Mouse (Mus musculus): Measurements from ENCODE around the gene Spock1.
"Not testable (repeated sequence)": the region's sequence is repeated elsewhere in the genome, so short reads cannot be mapped to it uniquely, and the experiment has no call there.

The Spock1 gene

DNA sequence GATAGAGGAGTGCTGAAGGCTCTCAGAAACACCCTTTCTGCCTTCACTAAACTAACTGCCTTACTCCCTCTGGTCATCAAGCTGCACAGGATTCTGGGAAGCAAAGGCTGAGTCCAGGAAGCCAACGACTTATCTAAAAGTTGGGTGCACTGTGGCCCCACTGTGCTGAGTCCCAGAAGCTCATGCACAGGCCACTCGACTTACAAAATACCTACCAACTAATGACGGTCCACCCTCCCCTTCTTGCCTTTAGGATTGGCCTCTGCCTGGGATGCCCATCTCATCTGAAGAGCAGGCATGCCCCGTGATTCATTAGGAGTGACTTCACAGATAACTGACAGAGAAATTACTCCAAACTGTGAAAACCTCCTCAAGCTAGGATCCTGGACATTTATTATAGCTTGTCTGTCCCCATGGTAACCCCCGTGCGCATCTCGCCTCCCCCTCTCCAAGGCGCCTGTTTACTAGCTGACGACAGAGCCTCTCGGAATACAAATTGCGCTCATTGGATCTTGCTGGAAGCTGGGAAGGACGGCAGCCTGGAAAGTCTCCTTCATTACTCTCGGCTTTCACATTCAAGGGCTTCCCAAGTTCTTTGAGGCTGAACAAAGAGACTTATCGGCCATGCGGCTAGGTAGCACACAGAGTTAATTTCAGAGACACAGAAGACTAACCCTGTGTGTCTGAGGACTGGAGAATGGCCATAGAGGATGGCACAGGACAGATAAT lies 312.9 kb downstream of the Spock1 start:
- DNase-seq (ENCODE audit: low spot score) = peak; percentile 49

DNA sequence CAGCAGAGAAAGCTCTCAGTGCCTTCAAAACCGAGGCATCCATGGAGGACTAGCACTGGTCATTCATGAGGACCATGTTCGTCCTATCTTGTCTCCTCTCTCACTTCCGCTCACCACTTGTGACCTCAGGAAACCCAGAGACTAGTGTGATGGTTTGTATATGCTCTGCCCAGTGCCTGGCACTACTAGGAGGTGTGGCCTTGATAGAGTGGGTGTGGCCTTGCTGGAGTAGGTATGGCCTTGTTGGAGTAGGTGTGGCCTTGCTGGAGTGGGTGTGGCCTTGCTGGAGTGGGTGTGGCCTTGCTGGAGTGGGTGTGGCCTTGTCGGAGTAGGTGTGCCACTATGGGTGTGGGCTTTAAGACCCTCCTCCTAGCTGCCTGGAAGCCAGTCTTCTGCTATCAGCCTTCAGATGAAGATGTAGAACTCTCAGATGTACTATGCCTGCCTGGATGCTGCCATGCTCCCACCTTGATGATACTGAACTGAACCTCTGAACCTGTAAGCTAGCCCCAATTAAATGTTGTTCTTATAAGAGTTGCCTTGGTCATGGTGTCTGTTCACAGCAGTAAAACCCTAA lies 318.7 kb downstream of the Spock1 start:
- not testable (repeated sequence) for DNase-seq (ENCODE audit: low spot score)

DNA sequence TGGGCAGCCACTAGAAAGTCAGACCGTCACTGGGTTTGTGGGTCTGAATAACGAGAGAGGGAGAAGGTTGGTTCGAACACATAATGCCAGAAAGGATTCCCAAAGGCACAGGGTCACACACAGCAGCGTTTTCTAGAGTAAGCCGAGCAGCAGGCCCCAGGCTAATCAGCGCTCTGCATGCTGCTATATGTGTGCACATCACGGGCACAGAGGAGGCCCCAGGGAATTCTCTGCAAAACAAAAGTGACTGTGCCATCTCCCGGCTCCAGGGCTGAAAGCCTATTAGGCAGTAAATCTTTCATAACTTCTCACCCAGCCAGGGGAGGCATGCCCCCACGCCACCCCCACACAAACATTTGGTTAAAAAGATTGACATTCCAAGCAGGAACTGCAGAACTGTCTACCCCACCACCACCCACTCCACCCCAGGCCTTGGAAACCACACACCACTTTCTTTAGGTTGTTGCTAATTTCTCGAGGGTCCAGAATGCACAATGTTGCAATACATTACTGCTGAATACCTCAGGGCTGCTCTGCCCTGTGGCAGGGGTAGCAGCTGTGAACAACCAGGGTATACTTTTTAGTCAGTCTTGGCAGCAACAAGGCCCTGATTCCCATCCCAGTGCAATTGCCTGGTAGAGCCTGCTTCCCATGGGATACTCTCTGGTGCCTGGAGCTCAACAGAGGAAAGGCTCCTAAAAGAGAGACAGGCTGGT lies 319.4 kb downstream of the Spock1 start:
- DNase-seq (ENCODE audit: low spot score) = peak; percentile 18

- no peak for DNase-seq (ENCODE audit: low spot score)
Measured at GRCm38 (mm10) chr13:57585131-57585530, 323.0 kb downstream of the Spock1 start.

DNA sequence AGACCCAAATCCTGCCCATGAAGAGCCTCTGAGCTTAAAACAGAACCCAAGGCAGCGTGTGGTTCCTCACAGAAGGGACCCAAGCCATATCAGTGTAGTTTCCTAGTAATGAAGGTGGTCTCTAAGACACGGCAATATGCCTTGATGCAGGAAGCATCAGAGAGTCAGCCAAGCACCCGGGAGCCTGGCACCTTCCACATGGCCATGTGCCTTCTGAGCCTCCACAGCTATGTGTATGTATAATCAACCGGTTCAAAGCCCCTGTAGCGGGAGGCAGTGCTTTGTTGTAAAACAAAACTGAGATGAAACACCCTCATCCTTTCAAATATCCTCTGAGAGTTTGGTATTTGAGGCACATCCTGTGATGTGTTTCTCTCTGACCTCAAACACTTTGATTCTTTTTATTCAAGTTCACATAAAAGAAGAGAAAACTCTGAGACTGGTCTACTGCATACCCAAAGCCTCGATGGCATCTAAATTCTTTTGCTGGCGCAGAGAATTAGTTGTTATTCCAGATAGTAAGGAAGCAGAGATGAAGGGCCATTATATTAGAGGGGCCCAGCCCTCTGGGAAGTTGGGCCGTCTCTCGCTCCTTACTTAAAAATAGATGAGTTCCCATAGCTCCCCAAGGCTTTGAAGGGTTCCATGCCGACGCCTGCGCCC lies 325.7 kb downstream of the Spock1 start:
- no peak for DNase-seq (ENCODE audit: low spot score)

DNA sequence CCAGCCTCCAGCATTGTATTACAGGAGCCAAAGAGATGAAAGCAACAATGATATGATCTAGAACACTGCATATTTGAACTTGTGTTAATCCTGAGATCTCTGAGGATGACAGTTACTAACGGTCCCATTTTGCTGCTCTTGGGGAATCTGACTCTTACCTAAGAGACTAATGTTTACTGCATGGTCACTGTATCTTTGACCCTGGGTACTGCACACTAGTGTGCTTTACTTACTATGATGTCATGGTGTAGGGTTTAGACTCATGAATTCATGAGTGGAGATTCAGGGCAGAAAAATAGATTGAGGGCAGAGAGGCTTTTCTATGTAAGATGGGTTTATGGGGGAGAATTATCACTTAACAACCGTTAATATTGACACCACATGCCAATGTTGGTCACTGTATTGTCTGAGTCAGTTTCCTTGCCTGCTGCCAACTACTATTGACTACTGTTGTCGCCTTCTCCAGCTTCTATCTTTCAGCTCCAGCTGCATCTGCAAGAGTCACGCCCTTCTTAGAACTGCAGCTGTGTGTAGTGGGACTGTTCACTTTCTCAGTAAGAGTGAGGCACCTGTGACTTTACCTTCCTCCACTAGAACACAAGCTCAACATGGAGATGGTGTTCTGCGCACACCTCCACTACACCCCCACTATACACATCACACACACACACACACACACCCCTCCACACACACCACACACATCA lies 330.4 kb downstream of the Spock1 start:
- DNase-seq (ENCODE audit: low spot score) = no peak

DNA sequence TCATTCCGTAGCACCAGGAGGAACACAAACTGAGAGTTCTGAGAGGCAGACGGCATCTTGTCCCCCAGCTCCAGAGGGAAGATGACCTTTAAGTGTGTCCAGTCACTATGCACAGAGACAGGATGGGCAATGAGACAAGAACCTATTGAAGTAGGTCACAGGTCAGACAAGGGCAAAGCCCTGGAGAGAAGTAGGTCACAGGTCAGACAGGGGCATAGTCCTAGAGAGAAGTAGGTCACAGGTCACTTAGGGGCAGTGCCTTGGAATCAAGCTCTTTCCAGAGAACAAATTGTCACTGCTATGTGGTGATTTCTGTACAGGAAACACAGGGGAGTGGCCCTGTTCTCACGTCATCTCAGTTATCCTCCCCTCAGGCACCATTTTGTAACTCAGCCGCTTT lies 334.6 kb downstream of the Spock1 start:
- peak; percentile 37 for DNase-seq (ENCODE audit: low spot score)

DNA sequence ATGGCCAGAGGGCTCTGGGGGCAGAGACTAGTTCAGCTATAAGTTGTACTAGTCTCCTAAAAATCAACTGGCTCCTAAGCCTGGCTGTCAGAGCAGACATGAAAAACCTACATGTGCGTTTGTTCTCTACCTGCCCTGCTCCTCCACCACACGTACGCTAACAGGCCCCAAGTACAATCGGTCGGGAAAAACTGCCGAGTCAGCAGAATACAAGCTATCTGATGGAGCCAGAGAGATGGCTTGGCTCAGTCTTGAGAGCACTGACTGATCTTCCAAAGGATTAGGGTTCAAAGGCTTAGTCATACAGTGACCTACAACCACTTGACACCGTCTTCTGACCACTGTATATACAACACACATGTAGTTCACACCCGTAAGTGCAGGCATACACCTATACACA lies 339.7 kb downstream of the Spock1 start:
- no peak for DNase-seq (ENCODE audit: low spot score)

DNA sequence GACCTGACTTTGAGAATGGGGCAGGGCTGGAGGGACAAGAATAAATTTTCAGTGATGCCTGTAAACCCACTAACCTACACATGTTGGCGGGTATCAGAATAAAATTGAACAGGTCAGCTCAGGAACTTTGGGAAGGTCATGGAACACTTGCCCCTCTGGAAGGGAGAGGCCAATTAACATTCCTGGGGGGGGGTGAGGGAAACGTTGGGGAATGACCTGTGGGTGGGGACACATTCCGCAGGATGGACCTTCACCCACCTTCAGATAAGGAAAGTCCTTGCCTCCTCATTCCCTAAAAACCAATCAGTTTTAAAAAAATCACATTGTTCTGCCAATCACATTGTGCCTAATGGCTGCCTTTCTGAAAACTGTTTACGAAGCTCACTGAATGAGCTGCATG lies 352.9 kb downstream of the Spock1 start:
- DNase-seq (ENCODE audit: low spot score) = no peak

DNA sequence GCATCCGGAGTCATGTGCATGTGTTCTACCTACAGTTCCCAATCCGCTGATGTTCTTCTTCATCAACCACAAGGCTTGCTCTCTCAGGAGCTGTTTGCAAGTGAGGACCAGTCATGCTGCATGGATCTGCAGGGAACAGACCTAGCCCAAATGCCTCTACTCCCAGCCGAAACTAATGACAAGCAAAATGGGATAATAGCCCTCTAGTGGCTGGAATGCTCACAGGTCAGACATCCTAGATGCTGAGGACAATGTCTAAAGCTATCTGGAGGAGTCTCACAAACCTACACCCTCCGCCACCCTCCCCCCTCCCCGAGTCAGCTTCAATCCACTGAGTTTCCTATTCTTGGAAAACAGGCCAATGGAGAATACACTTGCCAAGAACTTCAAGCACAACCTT lies 358.4 kb downstream of the Spock1 start:
- peak; percentile 79 for DNase-seq (ENCODE audit: low spot score)

- DNase-seq (ENCODE audit: low spot score) = no peak
Measured at GRCm38 (mm10) chr13:57536988-57537547, 371.1 kb downstream of the Spock1 start.

- DNase-seq (ENCODE audit: low spot score) = no peak
Measured at GRCm38 (mm10) chr13:57534325-57534724, 373.8 kb downstream of the Spock1 start.

DNA sequence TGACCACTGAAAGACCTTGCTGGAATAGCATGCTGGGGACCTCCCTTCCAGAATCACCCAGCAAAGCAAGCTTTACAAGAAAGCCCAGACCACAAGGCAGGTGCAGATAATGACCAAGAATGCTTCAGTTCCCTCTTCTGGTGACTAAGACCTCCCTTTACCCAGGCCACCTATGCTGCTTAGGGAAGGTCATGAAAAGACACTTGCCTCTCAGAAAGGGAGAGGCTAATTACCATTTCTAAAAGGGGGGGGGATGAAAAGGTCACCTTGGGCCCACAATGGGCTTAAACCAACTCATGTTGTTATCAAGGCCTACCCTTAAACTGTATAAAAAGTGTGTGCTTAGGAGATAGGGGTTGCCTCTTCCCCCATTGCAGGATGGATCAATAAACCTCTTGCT lies 382.2 kb downstream of the Spock1 start:
- DNase-seq (ENCODE audit: low spot score) = no peak

- DNase-seq (ENCODE audit: low spot score) = no peak
Measured at GRCm38 (mm10) chr13:57524546-57524945, 383.6 kb downstream of the Spock1 start.

- no peak for DNase-seq (ENCODE audit: low spot score)
Measured at GRCm38 (mm10) chr13:57523366-57523765, 384.8 kb downstream of the Spock1 start.

DNA sequence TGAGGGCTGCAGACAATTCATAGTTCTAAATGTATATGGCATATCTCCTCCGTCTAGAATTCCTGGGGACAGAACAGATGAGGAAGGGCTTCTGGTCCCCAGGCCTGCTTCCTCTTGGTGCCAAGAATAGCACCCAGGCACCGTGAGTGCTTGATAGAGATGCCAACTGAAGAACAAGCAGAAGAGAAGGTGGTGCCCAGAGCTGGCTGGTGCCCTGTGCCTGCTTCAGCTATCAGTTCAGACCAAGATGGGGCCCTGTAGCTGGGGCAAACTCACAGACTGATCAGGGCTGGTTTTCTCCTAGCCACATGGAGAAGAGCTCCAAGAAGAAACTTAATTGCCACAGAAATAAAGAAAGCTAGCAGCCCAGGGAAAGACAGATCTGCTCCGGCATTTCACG lies 385.8 kb downstream of the Spock1 start:
- no peak for DNase-seq (ENCODE audit: low spot score)

DNA sequence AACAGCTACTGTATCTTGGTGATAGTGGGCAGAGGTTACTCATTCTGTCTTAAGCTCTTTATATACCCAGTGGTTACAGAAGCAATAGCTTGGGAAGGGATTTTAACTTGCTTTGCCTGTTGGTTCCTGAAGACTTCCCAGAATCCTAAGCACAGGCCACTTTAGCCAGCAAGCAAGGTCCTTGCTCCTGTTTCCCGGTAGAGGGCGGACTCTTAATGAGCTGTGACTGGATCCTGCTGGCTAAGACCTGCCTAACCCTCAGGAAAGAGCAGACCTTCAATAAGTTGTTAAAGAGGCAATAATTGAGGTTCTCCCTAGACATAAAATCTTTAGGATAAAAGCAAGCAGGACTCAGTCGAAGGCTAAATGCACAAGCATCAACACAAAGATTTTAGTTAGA lies 387.0 kb downstream of the Spock1 start:
- peak; percentile 78 for DNase-seq (ENCODE audit: low spot score)

DNA sequence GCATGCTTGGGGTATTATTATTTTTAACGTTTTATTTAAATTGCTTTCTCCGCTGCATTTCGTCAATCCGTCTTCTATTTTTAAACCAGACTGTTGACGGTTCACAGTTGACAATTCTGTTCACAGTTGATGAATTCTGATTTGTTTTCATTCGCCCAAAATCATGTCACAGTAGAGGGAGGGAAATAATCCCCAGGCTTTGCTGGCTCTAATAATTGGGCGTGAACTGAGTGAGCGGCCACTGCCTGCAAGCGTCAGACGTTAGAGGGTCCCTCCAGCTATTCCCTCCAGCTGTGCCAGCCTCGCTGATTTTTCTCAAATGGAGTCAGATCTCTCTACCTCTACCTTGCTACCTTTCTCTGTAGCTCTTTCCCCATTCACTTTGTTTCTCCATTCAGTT lies 388.3 kb downstream of the Spock1 start:
- DNase-seq (ENCODE audit: low spot score) = no peak

DNA sequence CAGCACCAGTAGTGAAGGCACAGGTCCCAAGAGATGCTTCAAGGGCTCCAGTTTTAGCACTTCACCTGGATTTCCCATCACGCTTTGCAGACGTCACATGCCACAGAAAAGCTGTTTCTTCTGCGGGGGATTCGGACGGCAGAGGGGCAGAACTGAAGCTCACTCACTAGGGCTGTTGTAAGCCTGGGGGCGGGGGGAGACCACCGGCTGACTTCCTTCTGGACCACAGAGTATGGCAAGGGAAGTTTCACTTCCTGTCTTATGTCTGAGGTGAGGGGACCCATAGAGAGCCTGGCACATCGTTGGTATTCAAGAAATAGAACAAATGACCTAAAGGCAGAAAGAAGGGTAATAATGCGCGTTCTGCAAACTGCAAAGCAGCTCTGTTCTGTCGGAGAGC lies 392.4 kb downstream of the Spock1 start:
- no peak for DNase-seq (ENCODE audit: low spot score)

GRCm38 (mm10) chr13:57501552-57501951 lies 406.6 kb downstream of the Spock1 start:
- no peak for DNase-seq (ENCODE audit: low spot score)

- no peak for DNase-seq (ENCODE audit: low spot score)
Measured at GRCm38 (mm10) chr13:57496778-57497177, 411.4 kb downstream of the Spock1 start.

DNA sequence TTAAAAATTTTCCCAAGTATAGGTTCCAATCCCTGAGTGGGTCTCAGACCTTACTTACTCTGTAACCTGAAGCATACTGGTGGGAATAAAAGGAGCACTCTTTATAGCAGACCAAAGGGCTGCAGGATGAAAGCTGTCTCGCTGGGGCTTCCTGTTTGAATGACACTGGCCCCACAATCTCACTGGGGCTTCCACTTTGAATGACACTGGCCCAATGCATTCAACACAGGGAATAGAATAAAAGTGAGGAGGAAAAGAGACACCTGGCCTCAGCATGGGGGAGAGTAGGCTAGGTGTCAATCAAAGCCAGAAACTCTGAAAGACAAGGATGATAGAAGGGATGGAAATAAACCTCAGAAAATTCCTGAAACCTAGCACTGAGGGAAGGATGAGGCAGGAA lies 413.3 kb downstream of the Spock1 start:
- DNase-seq (ENCODE audit: low spot score) = no peak
